Mouse (Mus musculus): Measurements from ENCODE around the gene Psmc3ip. TPM values are rescaled to one million over a fixed set of nuclear protein-coding genes. Genes with fewer than 3 reads are reported as not detected.
A peak's percentile ranks its signal among the peaks of the same experiment; 100 is the strongest.

Gene Psmc3ip
- total RNA-seq, 2 experiments from 2014 or later = 11.7 to 13.6 TPM

GRCm38 (mm10) chr11:101119131-101119760 lies 24.0 kb upstream of the Psmc3ip start:
- no peak for DNase-seq

- DNase-seq = no peak
These were observed 22.9 kb upstream of the Psmc3ip start for GRCm38 (mm10) chr11:101118105-101118504.

DNA sequence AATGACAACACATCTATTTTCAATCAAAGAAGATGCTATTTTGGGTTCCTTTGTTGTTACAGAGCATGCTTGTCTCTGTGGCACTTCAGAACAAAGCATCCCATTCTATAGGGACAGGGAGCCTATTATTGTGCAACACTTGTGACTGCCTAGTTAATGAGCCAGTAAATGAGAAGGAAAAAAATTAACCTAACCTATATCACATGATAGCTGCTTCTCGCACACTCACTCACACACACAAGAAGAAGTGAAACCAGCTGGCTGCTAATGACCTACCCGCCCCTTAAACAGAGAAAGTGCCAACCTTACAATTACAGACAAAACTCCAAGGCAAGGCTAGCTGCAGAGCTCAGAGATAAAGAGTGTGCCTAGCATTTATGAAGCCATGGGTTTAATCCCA lies 20.3 kb upstream of the Psmc3ip start:
- DNase-seq = no peak

DNA sequence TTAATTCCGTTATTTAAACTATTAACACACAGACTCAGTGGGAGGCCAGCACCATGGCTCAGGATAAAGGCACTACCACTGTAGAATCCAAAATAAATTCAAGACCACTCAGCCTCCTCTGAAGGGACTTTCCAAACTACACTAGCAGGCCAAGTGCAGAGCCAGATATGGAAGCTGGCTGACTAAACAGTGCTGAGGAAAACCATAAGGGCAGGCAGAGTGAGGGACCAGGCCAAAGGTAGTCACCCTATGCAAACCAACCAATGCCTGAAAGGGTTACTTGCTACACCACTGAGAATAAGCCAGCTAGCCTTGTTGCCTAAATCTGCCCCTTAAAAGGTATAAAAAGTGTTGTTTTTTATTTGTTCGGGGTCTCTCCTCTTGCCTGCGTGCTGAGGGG lies 16.9 kb upstream of the Psmc3ip start:
- DNase-seq = no peak

DNA sequence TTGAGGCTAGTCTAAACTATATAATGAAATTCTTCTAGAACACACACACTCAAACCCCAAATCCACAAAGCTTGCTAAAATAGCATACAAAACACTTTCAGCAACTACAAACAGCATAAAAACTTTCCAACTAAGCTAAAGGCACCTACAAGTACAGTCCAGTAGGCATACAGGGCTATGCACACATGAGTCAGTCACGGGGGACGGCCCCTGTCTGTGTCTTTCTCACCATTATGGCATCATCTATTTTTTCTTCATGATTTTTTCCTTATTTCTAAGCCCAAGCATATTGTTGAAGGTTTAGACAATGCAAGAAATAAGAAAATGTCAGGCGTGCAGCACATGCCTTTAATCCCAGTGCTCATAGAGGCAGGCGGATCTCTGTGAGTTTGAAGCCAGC lies 15.9 kb upstream of the Psmc3ip start:
- no peak for DNase-seq

- DNase-seq = no peak
These were observed 15.5 kb upstream of the Psmc3ip start for GRCm38 (mm10) chr11:101110708-101111107.

GRCm38 (mm10) chr11:101109351-101109750 lies 14.1 kb upstream of the Psmc3ip start:
- DNase-seq = no peak

GRCm38 (mm10) chr11:101103011-101103410 lies 7.8 kb upstream of the Psmc3ip start:
- no peak for DNase-seq

- no peak for DNase-seq
These were observed 3.0 kb upstream of the Psmc3ip start for GRCm38 (mm10) chr11:101098231-101098630.

- DNase-seq = no peak
These were observed 314 bp downstream of the Psmc3ip start for GRCm38 (mm10) chr11:101094930-101095313.

DNA sequence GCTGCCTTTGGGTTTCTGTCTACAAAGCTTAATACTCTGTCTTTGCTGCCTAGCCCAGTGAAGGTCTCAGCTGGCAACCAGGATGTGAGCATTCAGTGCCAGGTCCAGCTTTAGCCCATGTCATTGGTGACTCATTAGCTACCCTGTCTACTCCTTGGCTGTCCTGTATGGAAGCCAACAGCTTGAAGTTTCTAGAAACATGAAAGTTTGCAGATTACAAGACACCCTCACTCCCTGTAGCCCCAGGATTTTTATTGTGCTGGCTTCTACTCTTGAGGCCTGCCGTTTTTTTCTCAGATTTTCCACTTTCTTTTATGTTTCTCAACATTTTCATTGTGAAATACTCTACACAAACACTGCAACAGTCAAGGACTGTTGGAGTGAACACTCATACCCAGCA lies 5.3 kb downstream of the Psmc3ip start:
- no peak for DNase-seq

DNA sequence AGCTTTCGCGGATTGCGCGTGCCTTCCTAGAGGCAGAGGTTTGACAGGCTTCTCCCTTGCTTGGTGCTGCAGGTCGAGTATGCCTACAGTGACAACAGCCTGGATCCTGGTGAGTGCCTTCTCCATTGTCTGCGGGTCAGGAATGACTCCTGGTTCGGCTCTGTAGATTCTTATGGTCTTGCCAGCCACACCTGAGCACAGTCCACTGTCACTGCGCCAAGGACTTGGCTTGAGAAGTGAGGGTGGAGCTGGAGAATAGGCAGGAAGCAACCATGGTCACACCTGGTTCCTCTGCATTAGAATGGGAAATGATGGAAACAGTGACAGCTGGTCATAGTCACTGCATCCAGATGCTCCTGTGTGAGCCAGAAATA lies 7.6 kb downstream of the Psmc3ip start:
- no peak for DNase-seq

GRCm38 (mm10) chr11:101086756-101087681 lies 8.2 kb downstream of the Psmc3ip start, which contains the start of gene Mlx:
TSS of gene Mlx (plus strand) at chr11:101087277.
- DNase-seq = peak; percentile 91

GRCm38 (mm10) chr11:101086323-101086674 lies 8.9 kb downstream of the Psmc3ip start:
- no peak for DNase-seq

- no peak for DNase-seq
These were observed 9.5 kb downstream of the Psmc3ip start for GRCm38 (mm10) chr11:101085617-101086322.

- DNase-seq = no peak
These were observed 10.4 kb downstream of the Psmc3ip start for GRCm38 (mm10) chr11:101084811-101085210.

- no peak for DNase-seq
These were observed 11.0 kb downstream of the Psmc3ip start for GRCm38 (mm10) chr11:101084246-101084645.

DNA sequence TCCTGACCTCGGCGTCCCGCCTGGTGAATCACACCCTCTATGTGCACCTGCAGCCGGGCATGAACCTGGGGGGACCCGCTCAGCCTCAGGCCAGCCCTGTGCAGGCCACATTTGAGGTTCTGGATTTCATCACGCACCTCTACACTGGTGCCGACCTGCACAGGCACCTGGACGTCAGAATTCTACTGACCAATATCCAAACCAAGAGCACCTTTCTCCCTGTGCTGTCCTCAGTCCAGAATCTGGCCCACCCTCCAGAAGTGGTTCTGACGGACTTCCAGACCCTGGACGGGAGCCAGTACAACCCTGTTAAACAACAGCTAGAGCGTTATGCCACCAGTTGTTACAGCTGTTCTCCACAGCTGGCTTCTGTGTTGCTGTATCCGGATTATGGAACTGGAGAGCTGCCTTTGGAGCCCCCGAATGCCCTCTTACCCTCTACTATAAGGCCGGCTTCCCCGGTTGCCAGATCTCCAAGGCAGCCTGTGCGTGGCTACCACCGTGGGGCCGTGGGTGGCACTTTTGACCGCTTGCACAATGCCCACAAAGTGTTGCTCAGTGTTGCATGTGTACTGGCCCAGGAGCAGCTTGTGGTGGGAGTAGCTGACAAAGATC lies 12.0 kb downstream of the Psmc3ip start:
- DNase-seq = no peak

DNA sequence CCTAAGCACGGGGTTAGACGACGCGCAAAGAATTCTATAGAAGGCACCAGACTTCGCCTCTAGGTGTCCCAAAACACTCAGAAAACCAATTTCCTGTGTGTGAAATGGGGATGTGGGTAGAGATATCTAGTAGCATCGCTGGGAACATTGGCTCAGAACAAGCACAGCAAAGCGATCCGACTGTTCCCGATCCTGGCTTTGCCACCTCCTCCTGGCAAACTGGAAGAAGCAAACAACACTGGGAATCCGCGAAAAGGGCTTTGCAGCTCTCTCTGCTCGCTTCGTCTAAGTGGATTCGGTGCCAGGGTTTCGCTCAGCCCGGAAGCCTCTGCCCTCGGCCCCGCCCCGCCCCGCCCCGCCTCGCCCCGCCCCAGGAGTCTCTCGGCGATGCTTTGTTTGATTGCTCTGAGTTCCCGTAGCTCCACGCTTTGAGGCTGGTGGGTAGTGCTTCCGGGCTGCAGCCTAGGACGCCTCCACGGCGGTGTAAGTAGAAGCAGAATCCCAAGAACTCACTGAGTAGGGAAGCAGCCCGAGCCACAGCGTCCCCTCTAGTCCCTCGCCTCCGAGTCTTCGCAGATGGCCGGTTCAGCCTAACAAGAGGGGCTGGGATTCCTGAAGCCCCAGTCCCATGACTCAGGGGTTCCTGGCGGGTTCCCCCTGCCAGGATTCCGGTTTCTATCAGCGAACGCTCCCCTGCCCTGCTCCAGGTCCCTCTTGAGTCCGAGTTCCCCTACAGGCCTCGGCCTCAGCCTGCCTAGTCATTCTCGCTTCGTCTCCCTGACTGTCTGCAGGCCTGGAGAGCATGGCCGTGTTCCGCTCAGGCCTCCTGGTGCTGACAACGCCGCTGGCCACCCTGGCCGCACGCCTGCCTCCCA lies 12.8 kb downstream of the Psmc3ip start, which contains the start of gene Coasy:
Gene Coasy (plus strand): TSS at position 358 of the 875 bp plus-strand sequence.
- DNase-seq = peak; percentile 86

GRCm38 (mm10) chr11:101081659-101082058 lies 13.6 kb downstream of the Psmc3ip start:
- no peak for DNase-seq

DNA sequence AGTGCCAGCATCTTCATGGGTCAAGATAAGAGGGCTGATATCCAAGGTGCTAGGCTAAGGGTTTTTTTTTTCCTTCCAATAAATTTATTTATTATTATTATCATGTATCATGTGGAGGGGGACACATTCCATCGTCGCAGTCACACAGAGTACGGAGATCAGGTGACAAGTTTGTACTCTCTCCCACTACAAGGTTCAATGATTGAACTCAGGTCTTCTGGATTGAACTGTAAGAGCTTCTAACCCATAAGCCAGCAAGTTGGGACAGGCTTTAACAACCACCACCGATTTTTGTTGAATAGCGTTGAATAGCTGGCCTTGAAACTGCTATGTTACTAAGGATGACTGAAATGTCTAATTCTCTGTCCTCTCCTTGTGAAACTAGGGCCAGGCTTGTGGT lies 14.8 kb downstream of the Psmc3ip start:
- no peak for DNase-seq

GRCm38 (mm10) chr11:101079746-101080145 lies 15.5 kb downstream of the Psmc3ip start:
- DNase-seq = no peak

Measured in heart, postnatal 4 days (tissue).